8 mouse cellular contexts compared by ENCODE assay signal in the genomic region with DNA sequence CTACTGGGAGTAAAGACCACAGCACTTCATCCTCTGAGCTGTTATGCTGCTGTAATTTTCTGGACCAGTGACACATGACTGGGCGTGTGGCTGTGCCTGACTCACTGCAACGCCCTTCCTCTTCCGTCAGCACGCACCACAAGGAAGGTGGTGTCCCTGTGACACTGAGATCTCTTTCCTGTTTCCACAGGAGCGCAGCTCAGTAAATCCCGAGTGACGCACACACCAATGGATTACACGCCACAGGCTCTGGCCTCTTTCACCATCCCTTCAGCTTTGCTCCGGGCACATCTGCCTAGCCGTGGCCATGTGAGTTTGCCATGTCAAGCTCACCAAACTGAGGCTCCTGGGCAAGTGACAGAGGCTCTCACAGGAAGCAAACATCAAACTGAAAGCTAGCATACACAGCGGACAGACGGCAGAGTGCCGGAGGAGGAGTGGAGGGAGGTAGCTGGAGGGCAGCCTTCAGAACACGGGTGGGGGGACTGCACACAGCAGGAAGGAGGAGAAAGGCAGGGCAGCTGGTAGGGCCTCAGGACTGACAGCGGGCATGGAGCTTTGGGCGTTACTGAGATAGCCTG. TPM values are rescaled to one million over a fixed set of nuclear protein-coding genes. Genes with fewer than 3 reads are reported as not detected.
A peak's percentile ranks its signal among the peaks of the same experiment; 100 is the strongest.
DNase-seq lines count a peak whose midpoint lies in the region; ATAC-seq and TF ChIP-seq lines count a peak whose summit lies in the region.

No protein-coding gene starts in this region.

- no peak overlapping the region for H3K4me3 ChIP-seq in embryonic facial prominence, embryonic 14.5 days (ENCODE audit: low read depth, low read length)
- H3K4me3 ChIP-seq in thymus, adult 2 months (ENCODE audit: control insufficient read depth, insufficient read depth, low read length), result peak overlapping the region; percentile 44

- peak; percentile 55 to 76 for DNase-seq in adrenal gland, adult (ENCODE audit: inconsistent age in 2 of 2, low spot score in 1 of 2)
- no peak for DNase-seq in adrenal gland, postnatal 4 days (ENCODE audit: low spot score in 2 of 2)
- no peak for DNase-seq in embryonic facial prominence, embryonic 14.5 days (ENCODE audit: low spot score)
- DNase-seq in kidney, adult 11 months, result peak; percentile 68
- DNase-seq in lung, postnatal 25 days (ENCODE audit: low spot score), result peak; percentile 90
- DNase-seq in thymus, adult 2 months, result peak; percentile 64
- DNase-seq in cerebellum, postnatal 36 days, result no peak
- no peak for DNase-seq in right cerebral cortex, postnatal 36 days (ENCODE audit: low spot score in 2 of 2)

- H3K27ac ChIP-seq in embryonic facial prominence, embryonic 14.5 days (replicated peaks; ENCODE audit: low read depth, low read length), result 0 out of 2 replicates have a peak overlapping the region, but pooled peaks have one; percentile 48
- peak overlapping the region; percentile 65 for H3K27ac ChIP-seq in thymus, adult 2 months (ENCODE audit: control insufficient read depth, insufficient read depth, low read length)

- no peak overlapping the region for H3K4me2 ChIP-seq in embryonic facial prominence, embryonic 14.5 days (ENCODE audit: low read depth, low read length)

- TF ChIP-seq POLR2A in thymus, adult 2 months (IDR thresholded peaks at IDR 0.05; ENCODE audit: control insufficient read depth, extremely low read depth, insufficient read depth, low read length, poor library complexity), result peak; percentile 76; the same call in 1 of the 2 replicates

- peak; percentile 38; the same call in 1 of the 2 replicates for TF ChIP-seq CTCF in thymus, adult 2 months (IDR thresholded peaks at IDR 0.05; ENCODE audit: borderline replicate concordance, control insufficient read depth, extremely low read depth, insufficient read depth, low read length, poor library complexity)

- no peaks in the 10 kb centered on the region for H3K9me3 ChIP-seq in embryonic facial prominence, embryonic 14.5 days (ENCODE audit: control insufficient read depth, low read length)

- H3K9ac ChIP-seq in embryonic facial prominence, embryonic 14.5 days (ENCODE audit: low read depth, low read length), result no peak overlapping the region

- 68% methylated on average over 16 of the region's 16 CpGs for WGBS in embryonic facial prominence, embryonic 14.5 days
- WGBS in thymus, adult 2 months, result 10% methylated on average over 16 of the region's 16 CpGs

- no peaks in the 10 kb centered on the region for H3K36me3 ChIP-seq in embryonic facial prominence, embryonic 14.5 days (ENCODE audit: control insufficient read depth, insufficient read depth, low read length)
- H3K36me3 ChIP-seq in thymus, adult 2 months (ENCODE audit: control insufficient read depth, insufficient read depth, low read length), result no peaks in the 10 kb centered on the region

- ATAC-seq in embryonic facial prominence, embryonic 14.5 days (ENCODE audit: low read depth), result no peak

- no peaks in the 10 kb centered on the region for H3K27me3 ChIP-seq in embryonic facial prominence, embryonic 14.5 days (replicated peaks; ENCODE audit: control insufficient read depth, insufficient read depth, low read length)
- H3K27me3 ChIP-seq in thymus, adult 2 months (ENCODE audit: control insufficient read depth, insufficient read depth, low read length), result no peaks in the 10 kb centered on the region

- no peaks in the 10 kb centered on the region; the same call in 1 of the 2 replicates for H3K4me1 ChIP-seq in embryonic facial prominence, embryonic 14.5 days (ENCODE audit: control insufficient read depth, insufficient read depth, low read length)
- peaks cover 40% of the 10 kb centered on the region for H3K4me1 ChIP-seq in thymus, adult 2 months (replicated peaks; ENCODE audit: control insufficient read depth, insufficient read depth, low read length)

RNA-seq across cellular contexts. Expression of gene Dnah17, which starts 15.4 kb away (rescaled TPM):
- total RNA-seq in adrenal gland, postnatal 4 days (2021), result under 1 TPM; 0.08 to 0.42 TPM
- 0.06 and 0.09 TPM in 2 replicates for polyA plus RNA-seq in embryonic facial prominence, embryonic 14.5 days (2014; fragmentation: Nextera tagmentation; extraction: Ambion mirVana)
- 1.8 and 2.3 TPM in 2 replicates for polyA plus RNA-seq in thymus, adult 2 months (2012; rRNA removed)

Comparison
In these comparisons a context has a peak if more than half of its experiments do, and no peak if none do; other contexts are left out.
1. DNase-seq: peak in adrenal gland, adult (2 of 2), kidney, adult 11 months (single experiment), lung, postnatal 25 days (single experiment) and thymus, adult 2 months (single experiment); none in adrenal gland, postnatal 4 days (0 of 2), embryonic facial prominence, embryonic 14.5 days (single experiment), cerebellum, postnatal 36 days (0 of 2) and right cerebral cortex, postnatal 36 days (0 of 2).